Mouse (Mus musculus): Measurements from ENCODE around the gene Ugt1a10. TPM values are rescaled to one million over a fixed set of nuclear protein-coding genes. Genes with fewer than 3 reads are reported as not detected.

Gene Ugt1a10
- 0.21 and 0.45 TPM in 2 replicates for polyA plus RNA-seq (2015; fragmentation: Nextera tagmentation; extraction: Ambion mirVana)

DNA sequence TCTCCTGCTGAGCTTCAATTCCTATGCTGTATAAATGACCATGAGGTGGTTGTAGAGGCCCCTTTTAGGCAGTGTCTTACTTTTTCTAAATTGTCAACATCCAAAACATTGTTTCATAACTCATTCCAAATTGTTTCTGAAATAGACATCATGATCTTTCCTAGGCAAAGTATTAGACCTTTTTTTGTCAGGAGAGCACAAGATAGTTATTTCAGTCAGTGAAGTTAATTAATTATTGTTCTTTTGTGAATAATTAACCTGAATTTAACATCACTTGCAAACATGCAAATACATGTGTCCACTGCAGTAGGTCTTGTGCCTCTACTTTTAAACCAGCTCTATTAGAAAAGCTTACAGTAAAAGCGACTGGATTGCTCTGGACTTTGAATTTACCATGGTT, at the start of gene Ugt1a10:
Gene Ugt1a10, plus strand, starts transcription at position 301 of the 400 bp plus-strand sequence.
- TF ChIP-seq EP300 (IDR thresholded peaks at IDR 0.05; ENCODE audit: low read depth), result no peak
- TF ChIP-seq CTCF (IDR thresholded peaks at IDR 0.05; ENCODE audit: low read depth), result no peak
- Histone ChIP-seq H3K9ac (replicated peaks) (no peak within 1 kb of the TSS; the same call in 1 of the 2 replicates), H3K27me3 (ENCODE audit: insufficient read depth, low read length) (no peaks in the 10 kb centered on the region), H3K4me2 (ENCODE audit: low read depth, low read length) (no peak within 1 kb of the TSS), H3K4me1 (ENCODE audit: insufficient read depth) (no peaks in the 10 kb centered on the region), H3K4me3 (ENCODE audit: low read depth, low read length) (no peak within 1 kb of the TSS), H3K27ac (ENCODE audit: low read depth) (no peak within 1 kb of the TSS), H3K36me3 (replicated peaks; ENCODE audit: insufficient read depth, low read length) (no peaks in the 10 kb centered on the region), H3K9me3 (ENCODE audit: low read length) (no peaks in the 10 kb centered on the region)
- WGBS (ENCODE audit: insufficient replicate concordance), result 58% methylated on average over 1 of the region's 1 CpGs
- DNase-seq (no peak), ATAC-seq (no peak)

DNA sequence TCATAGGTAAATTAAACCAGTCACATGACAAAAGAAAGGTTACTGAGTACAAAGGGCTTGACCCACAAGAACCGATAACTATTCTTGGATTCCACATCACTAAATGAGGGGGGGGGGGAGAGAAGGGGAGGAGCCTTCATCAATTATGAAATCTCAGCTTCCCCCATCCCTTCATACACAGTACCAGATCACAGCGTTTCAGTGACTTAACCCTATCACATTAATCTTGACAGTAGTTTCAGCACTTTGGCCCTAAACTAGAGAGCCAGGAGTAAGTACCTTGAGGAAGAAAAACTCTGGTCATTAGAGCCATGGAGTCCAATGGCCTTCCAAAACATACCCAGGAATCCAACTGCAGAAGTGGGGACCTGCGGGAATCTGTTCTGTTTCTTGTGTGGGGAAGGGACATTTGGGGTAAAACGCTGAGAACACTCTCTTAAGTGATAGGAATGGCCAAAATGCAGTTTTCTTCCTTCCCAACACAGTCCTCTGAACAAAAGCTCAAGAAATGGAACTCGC, 47.4 kb upstream of the Ugt1a10 start:
- H3K4me1 ChIP-seq (ENCODE audit: insufficient read depth), result no peaks in the 10 kb centered on the region
- DNase-seq (no peak), ATAC-seq (peak; percentile 64)
- 11% methylated on average over 5 of the region's 5 CpGs for WGBS (ENCODE audit: insufficient replicate concordance)
- H3K36me3 ChIP-seq (replicated peaks; ENCODE audit: insufficient read depth, low read length), result peaks cover 3% of the 10 kb centered on the region
- peak overlapping the region; percentile 89 for H3K27ac ChIP-seq (ENCODE audit: low read depth)
- no peak for TF ChIP-seq EP300 (IDR thresholded peaks at IDR 0.05; ENCODE audit: low read depth)
- TF ChIP-seq CTCF (IDR thresholded peaks at IDR 0.05; ENCODE audit: low read depth), result no peak
- peak overlapping the region; percentile 81 for H3K4me3 ChIP-seq (ENCODE audit: low read depth, low read length)
- H3K9ac ChIP-seq (replicated peaks), result peak overlapping the region; percentile 86
- no peaks in the 10 kb centered on the region for H3K9me3 ChIP-seq (ENCODE audit: low read length)
- H3K27me3 ChIP-seq (ENCODE audit: insufficient read depth, low read length), result no peaks in the 10 kb centered on the region
- peak overlapping the region; percentile 90 for H3K4me2 ChIP-seq (ENCODE audit: low read depth, low read length)

DNA sequence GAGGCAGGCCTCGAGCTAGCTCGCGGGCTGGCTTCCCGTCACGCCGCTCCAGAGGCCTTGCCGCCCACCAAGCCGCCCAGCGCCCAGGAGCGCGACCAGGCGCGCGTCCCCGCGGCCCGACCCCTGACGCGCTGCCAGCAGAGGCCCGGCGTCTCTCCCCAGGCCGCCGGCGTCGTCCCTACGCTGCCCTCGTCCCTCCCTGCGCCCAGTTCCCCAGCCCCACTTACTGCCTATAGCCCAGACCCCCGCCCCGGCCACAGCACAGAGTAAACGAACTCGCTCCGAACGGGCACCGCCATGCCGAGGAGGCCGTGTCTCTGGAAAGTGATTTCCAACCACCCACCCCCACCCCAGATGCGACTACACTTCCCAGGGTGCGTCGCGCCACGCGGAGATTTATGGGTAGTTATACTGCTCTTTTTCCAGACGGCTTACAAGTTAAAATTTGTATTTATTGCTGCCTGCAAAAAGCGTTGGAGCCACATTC, 46.9 kb upstream of the Ugt1a10 start, which contains the start of gene Usp40:
Gene Usp40, minus strand, starts transcription at position 341 of the 487 bp plus-strand sequence.
- no peak for TF ChIP-seq EP300 (IDR thresholded peaks at IDR 0.05; ENCODE audit: low read depth)
- H3K4me1 ChIP-seq (ENCODE audit: insufficient read depth), result 0 out of 2 replicates have a peak, but pooled peaks cover 2% of the 10 kb centered on the region
- ATAC-seq (peak; percentile 80), DNase-seq (peak; percentile 82)
- peak within 1 kb of the TSS; percentile 89 for H3K27ac ChIP-seq (ENCODE audit: low read depth)
- no peaks in the 10 kb centered on the region for H3K9me3 ChIP-seq (ENCODE audit: low read length)
- H3K4me2 ChIP-seq (ENCODE audit: low read depth, low read length), result peak within 1 kb of the TSS; percentile 90
- peak within 1 kb of the TSS; percentile 86 for H3K9ac ChIP-seq (replicated peaks)
- no peaks in the 10 kb centered on the region; the same call in 1 of the 2 replicates for H3K36me3 ChIP-seq (replicated peaks; ENCODE audit: insufficient read depth, low read length)
- WGBS (ENCODE audit: insufficient replicate concordance), result under 1% methylated on average over 42 of the region's 45 CpGs
- H3K27me3 ChIP-seq (ENCODE audit: insufficient read depth, low read length), result no peaks in the 10 kb centered on the region
- peak within 1 kb of the TSS; percentile 81 for H3K4me3 ChIP-seq (ENCODE audit: low read depth, low read length)

DNA sequence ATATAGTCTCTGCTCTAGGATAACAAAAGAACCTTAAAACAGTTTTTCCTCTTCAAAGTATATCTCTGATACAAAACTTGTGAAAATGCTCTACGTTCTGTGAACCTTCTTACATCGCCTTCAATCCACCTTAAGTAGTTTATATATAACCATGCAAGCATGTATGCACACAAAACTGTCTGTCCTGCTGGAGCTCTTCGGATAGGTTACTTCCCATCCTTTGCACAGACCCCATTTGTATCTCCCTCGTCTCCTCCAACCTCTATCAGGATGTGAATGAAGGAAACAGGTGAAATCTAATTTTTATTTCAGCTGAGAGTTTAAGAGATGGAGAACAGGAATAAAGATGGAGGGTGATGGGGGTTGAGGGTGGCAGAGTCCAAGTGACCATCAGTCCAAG, 46.5 kb upstream of the Ugt1a10 start:
- no peaks in the 10 kb centered on the region for H3K9me3 ChIP-seq (ENCODE audit: low read length)
- ATAC-seq (no peak), DNase-seq (no peak)
- peak overlapping the region; percentile 81 for H3K4me3 ChIP-seq (ENCODE audit: low read depth, low read length)
- H3K27ac ChIP-seq (ENCODE audit: low read depth), result no peak overlapping the region
- H3K9ac ChIP-seq (replicated peaks), result peak overlapping the region; percentile 86
- H3K4me2 ChIP-seq (ENCODE audit: low read depth, low read length), result peak overlapping the region; percentile 90
- WGBS (ENCODE audit: insufficient replicate concordance), result 44% methylated on average over 4 of the region's 4 CpGs
- no peaks in the 10 kb centered on the region for H3K27me3 ChIP-seq (ENCODE audit: insufficient read depth, low read length)
- H3K4me1 ChIP-seq (ENCODE audit: insufficient read depth), result 0 out of 2 replicates have a peak, but pooled peaks cover 2% of the 10 kb centered on the region
- H3K36me3 ChIP-seq (replicated peaks; ENCODE audit: insufficient read depth, low read length), result no peaks in the 10 kb centered on the region; the same call in 1 of the 2 replicates
- TF ChIP-seq CTCF (IDR thresholded peaks at IDR 0.05; ENCODE audit: low read depth) (no peak), EP300 (IDR thresholded peaks at IDR 0.05; ENCODE audit: low read depth) (no peak)

DNA sequence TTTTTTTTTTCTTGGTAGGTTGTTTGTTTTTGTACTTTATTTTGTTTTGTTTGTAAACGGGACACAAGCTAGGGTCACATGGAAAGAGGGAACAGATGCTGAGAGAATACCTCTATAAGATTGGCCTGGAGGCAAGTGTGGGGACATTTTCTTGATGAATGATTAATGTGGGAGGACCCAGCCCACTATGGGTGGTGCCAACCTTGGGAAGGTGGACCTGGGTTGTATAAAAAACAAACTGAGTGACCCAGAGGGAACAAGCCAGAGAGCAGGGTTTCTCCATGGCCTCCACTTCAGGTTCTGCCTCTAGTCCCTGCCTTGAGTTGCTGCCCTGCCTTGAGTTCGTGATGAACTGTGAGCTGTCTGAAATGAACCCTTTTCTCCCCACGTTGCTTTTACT, 45.7 kb upstream of the Ugt1a10 start:
- no peak overlapping the region for H3K4me3 ChIP-seq (ENCODE audit: low read depth, low read length)
- H3K36me3 ChIP-seq (replicated peaks; ENCODE audit: insufficient read depth, low read length), result no peaks in the 10 kb centered on the region; the same call in 1 of the 2 replicates
- no peaks in the 10 kb centered on the region for H3K9me3 ChIP-seq (ENCODE audit: low read length)
- 0 out of 2 replicates have a peak, but pooled peaks cover 2% of the 10 kb centered on the region for H3K4me1 ChIP-seq (ENCODE audit: insufficient read depth)
- no peak overlapping the region for H3K4me2 ChIP-seq (ENCODE audit: low read depth, low read length)
- no peaks in the 10 kb centered on the region for H3K27me3 ChIP-seq (ENCODE audit: insufficient read depth, low read length)
- DNase-seq, result no peak
- H3K27ac ChIP-seq (ENCODE audit: low read depth), result no peak overlapping the region
- TF ChIP-seq CTCF (IDR thresholded peaks at IDR 0.05; ENCODE audit: low read depth) (no peak), EP300 (IDR thresholded peaks at IDR 0.05; ENCODE audit: low read depth) (no peak)
- WGBS (ENCODE audit: insufficient replicate concordance), result 69% methylated on average over 3 of the region's 3 CpGs
- peak; percentile 26; the same call in 1 of the 2 replicates for ATAC-seq
- H3K9ac ChIP-seq (replicated peaks), result no peak overlapping the region

DNA sequence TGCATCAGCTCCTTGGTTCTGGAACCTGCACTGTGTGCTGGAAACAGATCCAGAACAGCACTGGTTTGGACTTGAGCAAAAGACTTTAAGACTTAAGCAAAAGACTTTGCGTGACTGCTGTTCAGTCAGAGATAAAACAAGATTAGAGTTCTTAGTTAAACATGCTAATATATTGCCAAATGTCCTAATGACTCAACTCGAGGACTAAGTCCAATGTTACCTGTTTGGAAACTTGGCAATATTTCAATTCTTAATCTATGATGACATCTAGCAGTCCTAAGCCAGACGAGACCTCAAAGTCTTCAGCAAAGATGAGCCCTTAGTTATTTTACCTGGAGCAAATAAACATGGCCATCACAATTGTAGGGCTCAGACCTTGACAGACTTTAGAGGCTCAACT, 41.5 kb upstream of the Ugt1a10 start:
- H3K36me3 ChIP-seq (replicated peaks; ENCODE audit: insufficient read depth, low read length), result no peaks in the 10 kb centered on the region
- DNase-seq (no peak), ATAC-seq (peak; percentile 89)
- 0 out of 2 replicates have a peak, but pooled peaks cover 2% of the 10 kb centered on the region for H3K4me1 ChIP-seq (ENCODE audit: insufficient read depth)
- peak overlapping the region; percentile 77 for H3K27ac ChIP-seq (ENCODE audit: low read depth)
- H3K9ac ChIP-seq (replicated peaks), result no peak overlapping the region
- TF ChIP-seq EP300 (IDR thresholded peaks at IDR 0.05; ENCODE audit: low read depth) (peak; percentile 76), CTCF (IDR thresholded peaks at IDR 0.05; ENCODE audit: low read depth) (no peak)
- no peak overlapping the region for H3K4me3 ChIP-seq (ENCODE audit: low read depth, low read length)
- 53% methylated on average over 3 of the region's 3 CpGs for WGBS (ENCODE audit: insufficient replicate concordance)
- no peaks in the 10 kb centered on the region for H3K27me3 ChIP-seq (ENCODE audit: insufficient read depth, low read length)
- no peak overlapping the region for H3K4me2 ChIP-seq (ENCODE audit: low read depth, low read length)
- H3K9me3 ChIP-seq (ENCODE audit: low read length), result no peaks in the 10 kb centered on the region
